Mouse (Mus musculus) kidney, embryonic 14.5 days (tissue): Measurements from ENCODE around the gene Sh2b1. TPM values are rescaled to one million over a fixed set of nuclear protein-coding genes. Genes with fewer than 3 reads are reported as not detected.

Experiments used
- ATAC-seq: fragments of 200-750 bp; cut with Nextera tagmentation; 2 replicates; pipeline ENCODE4 v1.8.0; 2017; ENCODE audit warnings: moderate number of reproducible peaks, mild to moderate bottlenecking, moderate TSS enrichment, moderate library complexity; ENCODE audit not compliant: low FRiP score, low TSS enrichment
- H3K27ac ChIP-seq: fragments of 300-500 bp; sonication (generic); 2 replicates; pipeline ENCODE4 v1.5.1; 2014; ENCODE audit warnings: low read depth, mild to moderate bottlenecking, low read length, moderate library complexity, mixed read lengths
- H3K27me3 ChIP-seq: fragments of 300-500 bp; sonication (generic); 2 replicates; pipeline ENCODE4 v1.6.1; 2014; ENCODE audit warnings: mild to moderate bottlenecking, low read length; ENCODE audit not compliant: control insufficient read depth, insufficient read depth
- H3K36me3 ChIP-seq: fragments of 300-500 bp; sonication (generic); 2 replicates; pipeline ENCODE4 v1.6.1; 2014; ENCODE audit warnings: low read length, mixed read lengths; ENCODE audit not compliant: control insufficient read depth, insufficient read depth
- H3K4me1 ChIP-seq: fragments of 300-500 bp; sonication (generic); 2 replicates; pipeline ENCODE4 v1.6.1; 2014; ENCODE audit warnings: low read length, mixed read lengths; ENCODE audit not compliant: control insufficient read depth, insufficient read depth
- H3K4me2 ChIP-seq: fragments of 300-500 bp; sonication (generic); replicated peaks from 2 replicates; pipeline ENCODE4 v1.6.1; 2014; ENCODE audit warnings: low read depth, mild to moderate bottlenecking, low read length
- H3K4me3 ChIP-seq: fragments of 300-500 bp; sonication (generic); 2 replicates; pipeline ENCODE4 v1.5.1; 2014; ENCODE audit warnings: mild to moderate bottlenecking, low read length
- H3K9ac ChIP-seq: fragments of 300-500 bp; sonication (generic); 2 replicates; pipeline ENCODE4 v1.6.1; 2014; ENCODE audit warnings: low read depth, mild to moderate bottlenecking, low read length, moderate library complexity
- H3K9me3 ChIP-seq: fragments of 300-500 bp; sonication (generic); 2 replicates; pipeline ENCODE4 v1.6.1; 2016; ENCODE audit warnings: low read length; ENCODE audit not compliant: control insufficient read depth
- WGBS: fragments of 180-500 bp; shearing (Covaris S2); extraction: QIAGEN DNeasy Blood & Tissue Kit; methylation state at CpG from one replicate; pipeline ENCODE4 v1.1.7; 2014; 5-methylcytosine and 5-hydroxymethylcytosine counted together
- polyA plus RNA-seq: library from polyadenylated mRNA; unstranded; fragments of >200 nt; fragmentation: Nextera tagmentation; extraction: Ambion mirVana; gene quantifications from 2 replicates; pipeline ENCODE4 v1.2.1, GENCODE M21; 2014

The Sh2b1 gene
- polyA plus RNA-seq, 1 experiment from 2014 or later, result 47.1 TPM

GRCm38 (mm10) chr7:126427323-126427860, 47.8 kb downstream of the Sh2b1 start:
- no peak overlapping the region for H3K9ac ChIP-seq
- H3K27me3 ChIP-seq, result no peaks in the 10 kb centered on the region
- H3K36me3 ChIP-seq, result no peaks in the 10 kb centered on the region
- no peak overlapping the region for H3K4me3 ChIP-seq
- 49% methylated on average over 12 of the region's 13 CpGs for WGBS
- H3K9me3 ChIP-seq, result no peaks in the 10 kb centered on the region
- H3K4me2 ChIP-seq, result no peak overlapping the region
- peaks cover 8% of the 10 kb centered on the region for H3K4me1 ChIP-seq
- ATAC-seq, result no peak
- H3K27ac ChIP-seq, result no peak overlapping the region

DNA sequence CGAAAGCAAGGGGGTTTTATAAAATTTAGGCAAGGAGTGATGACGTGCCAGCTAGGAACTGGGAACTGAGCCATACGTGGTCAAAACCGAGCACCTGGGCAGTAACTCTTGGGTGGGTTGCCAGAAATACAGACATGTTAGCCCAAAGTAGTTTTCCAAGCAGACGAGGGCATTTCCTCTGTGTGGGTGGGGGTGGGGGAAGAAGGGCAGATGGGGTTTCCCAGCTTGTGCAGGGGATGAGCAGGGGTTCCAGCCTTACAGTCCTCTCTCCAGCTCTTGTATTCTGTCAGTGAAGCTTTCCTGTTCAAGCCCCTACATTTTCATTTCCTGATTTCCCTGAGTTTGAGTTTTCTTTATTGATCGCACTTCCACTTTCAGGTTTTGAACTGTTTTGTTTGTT, 51.1 kb downstream of the Sh2b1 start:
- 82% methylated on average over 6 of the region's 6 CpGs for WGBS
- H3K4me3 ChIP-seq, result no peak overlapping the region
- H3K4me2 ChIP-seq, result no peak overlapping the region
- H3K9ac ChIP-seq, result no peak overlapping the region
- no peaks in the 10 kb centered on the region for H3K36me3 ChIP-seq
- H3K27ac ChIP-seq, result no peak overlapping the region
- peaks cover 4% of the 10 kb centered on the region; the same call in 1 of the 2 replicates for H3K4me1 ChIP-seq
- no peaks in the 10 kb centered on the region for H3K27me3 ChIP-seq
- H3K9me3 ChIP-seq, result no peaks in the 10 kb centered on the region
- no peak for ATAC-seq

DNA sequence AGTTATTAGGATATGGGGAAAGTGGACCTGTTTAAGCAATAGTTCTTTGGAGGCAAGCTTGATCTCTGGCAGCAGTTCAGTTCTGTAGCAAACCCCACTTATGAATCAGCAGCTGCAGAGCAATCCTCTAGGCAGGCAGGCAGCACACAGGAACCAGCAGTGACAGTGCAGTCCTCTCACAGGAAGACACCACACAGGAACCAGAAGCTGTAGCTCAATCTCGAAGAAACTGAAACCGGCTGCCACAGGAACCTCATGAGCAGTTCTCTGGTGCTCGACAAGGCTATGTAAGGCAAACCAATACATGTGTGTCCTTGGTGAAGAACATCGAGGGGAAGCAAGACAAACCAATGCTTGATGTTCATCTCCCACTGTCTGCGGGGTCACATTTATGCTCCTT, 53.5 kb downstream of the Sh2b1 start:
- no peak overlapping the region for H3K9ac ChIP-seq
- WGBS, result 92% methylated on average over 5 of the region's 5 CpGs
- no peaks in the 10 kb centered on the region for H3K36me3 ChIP-seq
- H3K9me3 ChIP-seq, result no peaks in the 10 kb centered on the region
- H3K27ac ChIP-seq, result no peak overlapping the region
- H3K4me3 ChIP-seq, result no peak overlapping the region
- no peak overlapping the region for H3K4me2 ChIP-seq
- no peaks in the 10 kb centered on the region for H3K27me3 ChIP-seq
- no peak for ATAC-seq
- no peaks in the 10 kb centered on the region for H3K4me1 ChIP-seq

GRCm38 (mm10) chr7:126418496-126418895, 56.7 kb downstream of the Sh2b1 start:
- Histone ChIP-seq H3K4me3 (no peak overlapping the region), H3K36me3 (no peaks in the 10 kb centered on the region), H3K4me2 (no peak overlapping the region), H3K9ac (no peak overlapping the region), H3K27me3 (no peaks in the 10 kb centered on the region), H3K4me1 (no peaks in the 10 kb centered on the region), H3K9me3 (no peaks in the 10 kb centered on the region), H3K27ac (no peak overlapping the region)
- ATAC-seq, result no peak
- 67% methylated on average over 3 of the region's 3 CpGs for whole genome bisulfite sequencing

DNA sequence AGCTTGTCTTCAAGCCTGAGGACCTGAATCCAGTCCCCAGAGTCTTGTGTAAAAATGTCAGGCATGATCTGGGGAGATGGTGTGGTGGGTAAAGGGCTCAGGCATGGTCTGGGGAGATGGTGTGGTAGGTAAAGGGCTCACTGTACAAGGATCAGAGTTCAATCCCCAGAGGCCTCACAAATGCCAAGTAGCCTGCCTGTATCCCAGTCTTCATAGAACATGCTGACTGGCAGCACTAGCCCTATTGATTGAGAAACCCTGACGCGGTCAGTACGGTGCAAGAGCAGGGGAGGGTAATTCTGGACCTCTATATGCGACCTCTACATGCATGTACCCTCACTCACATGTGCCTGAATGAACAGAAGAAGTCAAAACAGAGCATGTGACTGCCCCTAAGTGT, 57.6 kb downstream of the Sh2b1 start:
- H3K9me3 ChIP-seq, result no peaks in the 10 kb centered on the region
- WGBS, result 90% methylated on average over 4 of the region's 4 CpGs
- ATAC-seq, result no peak

GRCm38 (mm10) chr7:126417045-126417444, 58.2 kb downstream of the Sh2b1 start:
- no peaks in the 10 kb centered on the region for H3K9me3 ChIP-seq
- no peak overlapping the region for H3K4me2 ChIP-seq
- no peak overlapping the region for H3K4me3 ChIP-seq
- H3K9ac ChIP-seq, result no peak overlapping the region
- H3K27ac ChIP-seq, result no peak overlapping the region
- H3K4me1 ChIP-seq, result no peaks in the 10 kb centered on the region
- ATAC-seq, result no peak
- H3K27me3 ChIP-seq, result no peaks in the 10 kb centered on the region
- 41% methylated on average over 8 of the region's 8 CpGs for WGBS
- no peaks in the 10 kb centered on the region for H3K36me3 ChIP-seq

More for the DNA sequence above, 57.6 kb downstream of the Sh2b1 start:
- H3K27me3 ChIP-seq, result no peaks in the 10 kb centered on the region
- H3K27ac ChIP-seq, result no peak overlapping the region
- H3K4me1 ChIP-seq, result no peaks in the 10 kb centered on the region
- no peak overlapping the region for H3K4me2 ChIP-seq
- no peak overlapping the region for H3K9ac ChIP-seq
- H3K4me3 ChIP-seq, result no peak overlapping the region
- no peaks in the 10 kb centered on the region for H3K36me3 ChIP-seq

Other genes starting within 250 kb of the Sh2b1 start
- gene Sbk1, start 202.8 kb downstream of the Sh2b1 start, polyA plus RNA-seq, result 41.6 and 52.0 TPM in 2 replicates
- gene Lat, start 105.9 kb downstream of the Sh2b1 start, polyA plus RNA-seq, result 1.9 and 2.9 TPM in 2 replicates
- 41.8 and 54.6 TPM in 2 replicates for gene Spns1, start 98.0 kb downstream of the Sh2b1 start, polyA plus RNA-seq
- gene Nfatc2ip, start 78.7 kb downstream of the Sh2b1 start, polyA plus RNA-seq, result 2.8 and 4.1 TPM in 2 replicates
- not detected in 2 replicates for gene Cd19, start 60.5 kb downstream of the Sh2b1 start, polyA plus RNA-seq
- 24.8 and 30.5 TPM in 2 replicates for gene Rabep2, start 46.7 kb downstream of the Sh2b1 start, polyA plus RNA-seq
- gene Atp2a1, start 12.3 kb downstream of the Sh2b1 start, polyA plus RNA-seq, result 1.3 and 1.6 TPM in 2 replicates
- 145 and 159 TPM in 2 replicates for gene Tufm, start 11.9 kb upstream of the Sh2b1 start, polyA plus RNA-seq
- 39.9 and 59.7 TPM in 2 replicates for gene Atxn2l, start 28.0 kb upstream of the Sh2b1 start, polyA plus RNA-seq
- gene Eif3c, start 91.0 kb upstream of the Sh2b1 start, polyA plus RNA-seq, result 174 and 207 TPM in 2 replicates
- gene Apobr, start 109.5 kb upstream of the Sh2b1 start, polyA plus RNA-seq, result 0.38 and 0.39 TPM in 2 replicates
- gene Cln3, start 110.4 kb upstream of the Sh2b1 start, polyA plus RNA-seq, result 29.8 and 30.4 TPM in 2 replicates
- gene Il27, start 119.5 kb upstream of the Sh2b1 start, polyA plus RNA-seq, result not detected in 2 replicates
- gene Nupr1, start 155.4 kb upstream of the Sh2b1 start, polyA plus RNA-seq, result 2.4 and 2.6 TPM in 2 replicates
- 35.6 and 52.5 TPM in 2 replicates for gene Sgf29, start 173.9 kb upstream of the Sh2b1 start, polyA plus RNA-seq
- gene Sult1a1, start 201.0 kb upstream of the Sh2b1 start, polyA plus RNA-seq, result 5.2 and 6.3 TPM in 2 replicates
- 145 and 184 TPM in 2 replicates for gene Bola2, start 220.0 kb upstream of the Sh2b1 start, polyA plus RNA-seq
- 7.7 and 8.1 TPM in 2 replicates for gene Slx1b, start 220.4 kb upstream of the Sh2b1 start, polyA plus RNA-seq
- gene Coro1a, start 232.4 kb upstream of the Sh2b1 start, polyA plus RNA-seq, result 18.3 and 19.6 TPM in 2 replicates